Mouse (Mus musculus): ENCODE data around the gene Plxnc1. TPM values are rescaled to one million over a fixed set of nuclear protein-coding genes. Genes with fewer than 3 reads are reported as not detected.

Gene Plxnc1
- total and polyA plus RNA-seq, 3 experiments = 27.6 to 34.4 (median 33.0) TPM

GRCm38 (mm10) chr10:94827890-94828733 lies 116.5 kb downstream of the Plxnc1 start (continued):
- no peak for TF ChIP-seq E2F4 (IDR thresholded peaks at IDR 0.05; ENCODE audit: insufficient replicate concordance, low read depth, low read length)
- TF ChIP-seq ZNF384 (IDR thresholded peaks at IDR 0.05; ENCODE audit: low read depth, low read length) = no peak
- no peak for TF ChIP-seq RAD21 (IDR thresholded peaks at IDR 0.05; ENCODE audit: low read depth, low read length)
- no peak; the same call in 1 of the 2 replicates for TF ChIP-seq MXI1 (IDR thresholded peaks at IDR 0.05; ENCODE audit: low read depth, low read length)
- TF ChIP-seq UBTF (IDR thresholded peaks at IDR 0.05; ENCODE audit: low read depth, low read length) = no peak
- TF ChIP-seq ETS1 (conservative IDR thresholded peaks at IDR 0.05; ENCODE audit: low read depth, low read length) = peak; percentile 76
- no peak for TF ChIP-seq CHD1 (IDR thresholded peaks at IDR 0.05; ENCODE audit: low read depth, low read length)
- TF ChIP-seq NELFE (IDR thresholded peaks at IDR 0.05; ENCODE audit: low read depth, low read length) = peak; percentile 27
- TF ChIP-seq JUN (IDR thresholded peaks at IDR 0.05; ENCODE audit: insufficient read depth, low read depth, low read length) = no peak
- peak; percentile 28 for TF ChIP-seq BHLHE40 (IDR thresholded peaks at IDR 0.05; ENCODE audit: low read depth, low read length)
- no peak for TF ChIP-seq ZKSCAN1 (IDR thresholded peaks at IDR 0.05; ENCODE audit: borderline replicate concordance, low read depth, low read length)
- no peak for TF ChIP-seq CTCF (conservative IDR thresholded peaks at IDR 0.05 in 1 of 2, IDR thresholded peaks at IDR 0.05 in 1 of 2; ENCODE audit: low read depth in 2 of 2, low read length in 2 of 2)
- peak; percentile 64; the same call in 1 of the 2 replicates for TF ChIP-seq MAZ (IDR thresholded peaks at IDR 0.05; ENCODE audit: low read depth, low read length)

GRCm38 (mm10) chr10:94827325-94827724 lies 117.3 kb downstream of the Plxnc1 start:
- H3K27ac ChIP-seq (ENCODE audit: insufficient read depth, low read depth) = peak overlapping the region; percentile 97
- H3K27me3 ChIP-seq (replicated peaks) = no peaks in the 10 kb centered on the region
- peaks cover 29 to 97% of the 10 kb centered on the region in 2 experiments for H3K4me1 ChIP-seq (ENCODE audit: control insufficient read depth in 1 of 2, insufficient read depth in 2 of 2)
- peak overlapping the region in 2 of 3 experiments; percentile 16 to 47 for H3K4me3 ChIP-seq (replicated peaks in 1 of 3; ENCODE audit: low read depth in 2 of 3, low read length in 2 of 3, poor library complexity in 1 of 3)
- peaks cover 5% of the 10 kb centered on the region; the same call in 1 of the 2 replicates for H3K79me2 ChIP-seq (replicated peaks; ENCODE audit: control insufficient read depth, extremely low read depth, insufficient read depth, poor library complexity, severe bottlenecking)
- peaks cover 2% of the 10 kb centered on the region for H3K9me3 ChIP-seq (replicated peaks; ENCODE audit: low read length)
- dilution Hi-C loops (cut with MboI; ENCODE audit: extremely low pct_ligation_motif_present, extremely low pct_unique_long_range_greater_than_20kb, low sequenced_read_pairs) (no loop called here), in situ Hi-C loops (cut with MboI; ENCODE audit: low pct_ligation_motif_present, low pct_unique_long_range_greater_than_20kb, low sequenced_read_pairs) (no loop called here)
- TF ChIP-seq MXI1 (IDR thresholded peaks at IDR 0.05; ENCODE audit: low read depth, low read length) = no peak
- TF ChIP-seq TBP (conservative IDR thresholded peaks at IDR 0.05; ENCODE audit: low read depth, low read length) = no peak
- no peak for TF ChIP-seq SIN3A (IDR thresholded peaks at IDR 0.05; ENCODE audit: low read length)
- 0 out of 2 replicates have a peak, but pooled peaks have one; percentile 3 for TF ChIP-seq UBTF (IDR thresholded peaks at IDR 0.05; ENCODE audit: low read depth, low read length)
- TF ChIP-seq USF1 (IDR thresholded peaks at IDR 0.05; ENCODE audit: low read depth, low read length) = no peak
- 0 out of 2 replicates have a peak, but pooled peaks have one; percentile 16 for TF ChIP-seq CHD2 (IDR thresholded peaks at IDR 0.05; ENCODE audit: low read length)
- TF ChIP-seq E2F4 (IDR thresholded peaks at IDR 0.05; ENCODE audit: insufficient replicate concordance, low read depth, low read length) = no peak
- 0 out of 2 replicates have a peak overlapping the region, but pooled peaks have one; percentile 20 for H3K9ac ChIP-seq (ENCODE audit: insufficient read depth, low read depth)
- no peak for DNase-seq (ENCODE audit: extremely low read depth)
- H3K36me3 ChIP-seq (replicated peaks in 1 of 2; ENCODE audit: control insufficient read depth in 1 of 2, insufficient read depth in 1 of 2, low read length in 1 of 2) = peaks cover 22 to 41% of the 10 kb centered on the region in 2 experiments
- H3K4me2 ChIP-seq (ENCODE audit: insufficient read depth, low read depth, poor library complexity, severe bottlenecking) = peak overlapping the region; percentile 58

Measured in CH12.LX (cell line).